Mouse (Mus musculus): ENCODE data around the gene Hspa4.

Gene Hspa4

DNA sequence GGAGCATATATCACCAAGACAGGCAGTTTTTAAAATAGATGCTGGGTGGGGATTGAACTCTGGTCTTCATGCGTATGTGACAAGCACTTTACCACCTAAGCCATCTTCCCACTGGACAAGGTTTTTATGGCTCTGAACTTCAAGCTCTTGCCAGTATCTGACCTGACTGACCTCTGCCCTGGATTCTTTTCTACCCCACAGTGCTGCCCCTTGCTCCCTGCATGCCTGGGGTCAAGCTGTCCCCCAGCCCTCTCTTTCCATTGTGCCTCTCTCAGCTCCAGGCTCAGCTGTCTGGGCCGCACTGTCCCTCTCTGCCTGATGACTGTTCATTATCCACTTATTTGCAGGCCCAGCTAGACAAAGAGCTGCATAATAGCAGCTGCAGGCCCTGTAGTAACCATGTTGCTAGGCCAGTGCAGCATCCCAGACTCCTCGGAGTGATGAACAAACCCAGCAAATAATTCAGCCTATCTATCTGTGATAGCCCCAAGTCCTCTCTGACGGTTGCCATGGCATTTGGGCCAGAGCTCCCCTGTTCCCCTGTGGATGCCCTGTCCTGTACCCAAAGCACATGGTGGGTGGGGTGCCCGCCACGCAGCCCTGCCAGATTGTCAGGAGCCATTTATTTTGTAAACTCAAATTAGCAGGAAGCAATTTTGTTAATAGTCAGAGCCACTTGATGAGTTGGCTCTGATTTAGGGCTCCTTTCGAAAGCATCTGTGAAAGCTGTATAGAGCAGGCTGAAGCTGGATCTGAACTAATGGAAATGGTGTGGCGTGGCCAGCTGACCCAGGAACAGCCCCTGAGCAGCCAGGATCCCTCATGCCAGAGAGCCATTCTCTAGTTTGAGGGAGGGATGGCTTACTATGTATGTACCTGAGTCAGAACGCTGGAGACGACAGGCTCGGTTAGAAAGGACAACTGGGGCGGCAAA lies 47.8 kb downstream of the Hspa4 start:
- DNase-seq (ENCODE audit: low spot score in 2 of 2): no peak

DNA sequence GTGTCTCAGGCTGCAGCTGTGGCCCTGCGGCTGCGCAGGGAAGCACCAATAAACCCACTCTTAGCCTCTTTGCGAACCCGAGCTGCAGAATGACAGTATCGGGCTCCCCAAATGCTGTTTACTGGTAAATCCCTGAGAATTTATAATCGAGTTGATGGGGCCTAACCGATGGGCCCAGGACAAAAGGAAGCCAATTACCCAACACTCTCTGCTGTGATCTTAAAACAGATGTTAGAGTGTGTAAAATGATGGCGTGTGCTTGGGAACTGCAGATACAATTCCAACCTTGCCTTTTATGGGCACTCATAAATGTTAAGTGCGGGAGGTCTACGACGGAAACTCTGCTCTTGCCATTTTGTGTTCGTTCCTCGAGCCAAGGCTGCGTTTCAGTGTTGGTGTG lies 49.5 kb downstream of the Hspa4 start:
- no peak for DNase-seq (ENCODE audit: low spot score in 2 of 2)

DNA sequence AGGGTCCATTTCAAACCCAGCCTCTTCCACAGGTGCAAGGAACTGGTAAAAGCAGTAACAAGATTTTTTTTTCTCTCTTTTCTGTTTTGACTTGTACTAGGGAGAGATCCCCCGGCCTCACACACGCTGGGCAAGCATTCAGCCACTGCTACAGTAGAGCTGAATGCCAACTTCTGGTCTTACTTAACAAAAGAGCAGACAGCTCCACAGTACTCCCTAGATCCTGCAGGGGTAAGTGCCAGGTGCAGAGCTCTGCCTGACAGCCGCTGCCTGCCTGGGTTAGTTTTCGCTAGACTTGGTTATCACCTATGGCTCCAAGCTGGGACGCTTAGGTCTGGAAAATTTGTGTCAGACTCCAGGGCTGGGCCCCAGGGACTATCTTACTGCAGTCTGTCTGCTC lies 50.6 kb downstream of the Hspa4 start:
- no peak for DNase-seq (ENCODE audit: low spot score in 2 of 2)

DNA sequence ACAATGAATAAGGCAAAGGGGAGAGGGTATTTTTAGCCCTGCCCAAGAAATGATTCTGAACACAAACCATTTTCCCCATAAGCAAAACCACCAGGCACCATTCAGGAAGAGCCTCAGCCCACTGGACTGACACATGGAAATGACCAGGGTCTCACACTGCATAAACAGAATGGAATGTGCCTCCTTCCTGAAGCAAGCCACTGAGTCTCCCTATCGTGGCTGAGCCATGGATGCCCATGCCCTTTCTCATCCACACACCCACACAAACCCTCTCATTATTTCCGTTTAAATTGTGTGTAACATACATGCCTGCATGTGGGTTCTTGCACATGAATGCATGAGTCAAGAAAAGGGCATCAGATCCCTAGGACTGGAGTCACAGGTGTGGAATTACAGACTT lies 54.7 kb downstream of the Hspa4 start:
- no peak for DNase-seq (ENCODE audit: low spot score in 2 of 2)

DNA sequence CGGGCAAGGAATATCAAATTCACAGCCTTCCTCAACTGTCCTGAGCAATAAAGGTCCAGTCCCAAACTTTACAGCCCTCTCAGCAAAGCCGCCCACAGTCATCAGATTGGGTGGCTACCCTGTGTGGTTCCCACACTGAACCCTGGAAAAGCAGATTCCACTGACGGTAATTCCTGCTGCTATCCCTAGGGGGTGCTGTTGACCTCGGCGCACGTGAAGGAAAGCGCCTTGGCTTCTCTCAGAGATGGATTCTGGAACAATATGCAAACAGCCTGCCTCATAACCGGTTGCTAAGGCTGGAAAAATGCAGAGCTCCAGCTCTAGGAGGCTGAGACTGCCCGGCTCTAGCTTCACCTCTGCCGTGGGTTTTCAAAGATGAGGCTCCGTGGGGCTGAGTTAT lies 57.1 kb downstream of the Hspa4 start:
- DNase-seq (ENCODE audit: low spot score in 2 of 2): peak; percentile 20 to 22

DNA sequence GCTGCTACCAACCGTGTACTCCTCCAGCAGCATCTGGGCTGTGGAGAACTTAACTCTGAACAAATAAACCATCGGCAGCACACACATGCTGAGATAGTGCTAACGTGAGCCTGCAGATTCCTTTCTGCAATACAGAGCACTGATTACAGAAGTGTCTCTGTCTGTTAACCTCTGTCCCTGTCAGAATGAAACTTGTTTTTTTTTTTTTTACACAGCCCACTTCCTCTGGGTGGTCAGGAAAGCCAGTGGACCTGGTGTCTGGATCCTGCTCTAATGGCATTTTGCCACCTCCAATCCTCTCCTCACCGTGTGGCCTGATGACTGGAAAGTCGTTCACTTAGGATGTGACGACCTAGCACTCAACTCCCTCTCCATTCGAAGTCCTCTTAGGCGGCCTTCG lies 66.7 kb downstream of the Hspa4 start:
- no peak for DNase-seq (ENCODE audit: low spot score in 2 of 2)

DNA sequence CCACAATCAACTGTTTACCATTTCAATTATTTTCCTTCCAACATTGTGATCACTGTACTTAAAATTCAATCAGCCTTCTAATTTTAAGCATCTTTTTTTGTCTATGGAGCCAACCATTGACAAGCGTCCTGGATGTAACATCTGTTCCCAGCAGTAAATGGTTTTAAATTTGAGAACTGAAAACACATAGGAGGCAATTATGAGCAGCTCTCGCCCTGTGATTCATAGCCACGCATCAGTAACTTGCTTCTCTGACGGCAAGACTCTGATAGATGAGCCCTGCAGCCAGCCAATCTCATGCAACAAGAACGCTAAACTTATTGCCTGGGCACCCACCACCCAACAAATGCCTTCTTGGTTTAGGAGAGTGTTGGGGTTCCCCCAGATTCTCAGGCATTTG lies 68.4 kb downstream of the Hspa4 start:
- DNase-seq (ENCODE audit: low spot score in 2 of 2): no peak

DNA sequence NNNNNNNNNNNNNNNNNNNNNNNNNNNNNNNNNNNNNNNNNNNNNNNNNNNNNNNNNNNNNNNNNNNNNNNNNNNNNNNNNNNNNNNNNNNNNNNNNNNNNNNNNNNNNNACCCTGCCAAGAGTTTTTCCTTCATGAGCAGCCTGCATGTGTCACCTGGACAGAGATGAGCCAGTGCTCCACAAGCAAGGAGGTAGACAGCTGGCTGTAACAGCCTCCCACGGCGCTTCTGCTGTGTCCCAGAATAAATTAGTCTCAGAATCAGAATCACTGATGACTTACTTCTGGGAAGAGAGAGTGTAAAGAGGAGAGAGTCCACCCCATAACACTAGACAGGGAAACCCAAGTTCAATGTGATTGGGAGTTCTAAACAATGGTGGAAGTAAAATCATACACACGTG lies 71.2 kb downstream of the Hspa4 start:
- no peak for DNase-seq (ENCODE audit: low spot score in 2 of 2)

DNA sequence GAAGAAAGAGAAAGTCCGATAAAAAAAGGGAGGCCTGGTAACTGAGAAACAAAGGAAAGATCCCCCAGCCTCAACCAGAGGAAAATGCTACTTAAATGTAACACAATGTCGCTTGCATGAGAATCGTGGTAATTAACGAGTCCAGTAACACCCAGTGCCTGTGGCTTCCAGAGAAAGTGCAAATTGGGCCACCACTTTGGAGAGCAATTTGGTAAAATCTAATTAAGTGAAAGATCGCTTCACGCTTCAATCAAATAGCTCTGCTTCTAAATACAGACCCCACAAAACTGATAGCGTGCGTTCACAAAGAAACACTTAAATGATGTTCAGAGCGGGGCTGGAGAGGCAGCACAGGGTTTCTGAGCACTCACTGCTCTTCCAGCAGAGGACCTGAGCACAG lies 89.4 kb downstream of the Hspa4 start:
- DNase-seq (ENCODE audit: low spot score in 2 of 2): no peak

Measured in urinary bladder, adult 18-20 months (tissue).